Mouse (Mus musculus) small intestine, adult 2 months (tissue): ENCODE data around the gene Sobp. TPM values are rescaled to one million over a fixed set of nuclear protein-coding genes. Genes with fewer than 3 reads are reported as not detected.

Source experiments
- H3K27ac ChIP-seq: fragments of 200-500 bp; 2 replicates; pipeline ENCODE4 v1.5.1; 2012; ENCODE audit warnings: low read depth, low read length, control low read depth, inconsistent platforms; ENCODE audit not compliant: insufficient read depth
- H3K27me3 ChIP-seq: fragments of 200-500 bp; 2 replicates; pipeline ENCODE4 v1.6.1; 2012; ENCODE audit warnings: mild to moderate bottlenecking, moderate library complexity, low read length, inconsistent platforms; ENCODE audit not compliant: control insufficient read depth, insufficient read depth
- H3K36me3 ChIP-seq: fragments of 200-500 bp; 2 replicates; pipeline ENCODE4 v1.6.1; 2012; ENCODE audit warnings: mild to moderate bottlenecking, low read length, control low read depth, inconsistent platforms; ENCODE audit not compliant: control insufficient read depth, insufficient read depth
- H3K4me1 ChIP-seq: fragments of 200-500 bp; 2 replicates; pipeline ENCODE4 v1.6.1; 2012; ENCODE audit warnings: low read length, inconsistent platforms, mixed read lengths; ENCODE audit not compliant: control insufficient read depth, insufficient read depth, insufficient read length
- H3K4me3 ChIP-seq: fragments of 200-500 bp; 2 replicates; pipeline ENCODE4 v1.5.1; 2012; ENCODE audit warnings: low read depth, mild to moderate bottlenecking, control low read depth, inconsistent platforms, low read length, moderate library complexity
- CTCF ChIP-seq: fragments of 200-500 bp; IDR thresholded peaks from 2 replicates; pipeline ENCODE4 v1.5.1; 2012; ENCODE audit warnings: low read depth, mild to moderate bottlenecking, control low read depth, inconsistent platforms, low read length, moderate library complexity, mixed read lengths; ENCODE audit not compliant: insufficient replicate concordance, insufficient read length; ENCODE audit errors: extremely low read depth
- POLR2A ChIP-seq: fragments of 200-500 bp; IDR thresholded peaks from 2 replicates; pipeline ENCODE4 v1.6.1; 2012; ENCODE audit warnings: low read depth, mild to moderate bottlenecking, control low read depth, inconsistent platforms, low read length, moderate library complexity
- WGBS: fragments of 180-500 bp; shearing (Covaris S2); methylation state at CpG from one replicate; pipeline ENCODE4 v1.1.7; 2018; 5-methylcytosine and 5-hydroxymethylcytosine counted together
- polyA plus RNA-seq: library from polyadenylated mRNA; depleted of rRNA; stranded (reverse); fragments of >200 nt; gene quantifications from 2 replicates; pipeline ENCODE4 v1.2.3, GENCODE M21; 2012; rRNA removed

The Sobp gene
- polyA plus RNA-seq, 1 experiment = 0.79 TPM

GRCm38 (mm10) chr10:42958686-42959085 is 215.6 kb downstream of the Sobp start:
- Histone ChIP-seq H3K27ac (no peak overlapping the region), H3K4me3 (no peak overlapping the region), H3K27me3 (no peaks in the 10 kb centered on the region), H3K36me3 (peaks cover 20% of the 10 kb centered on the region), H3K4me1 (peaks cover 8% of the 10 kb centered on the region)
- 67% methylated on average over 4 of the region's 4 CpGs for WGBS
- TF ChIP-seq CTCF (no peak), POLR2A (no peak)

GRCm38 (mm10) chr10:42957881-42958651 is 216.3 kb downstream of the Sobp start:
- H3K36me3 ChIP-seq = peaks cover 22% of the 10 kb centered on the region
- H3K4me3 ChIP-seq = no peak overlapping the region
- no peaks in the 10 kb centered on the region for H3K27me3 ChIP-seq
- H3K4me1 ChIP-seq = peaks cover 8% of the 10 kb centered on the region
- WGBS = 50% methylated on average over 21 of the region's 21 CpGs
- TF ChIP-seq CTCF (peak; percentile 80; the same call in 1 of the 2 replicates), POLR2A (no peak)
- no peak overlapping the region for H3K27ac ChIP-seq

- H3K4me1 ChIP-seq = peaks cover 11% of the 10 kb centered on the region
- H3K27me3 ChIP-seq = no peaks in the 10 kb centered on the region
- H3K4me3 ChIP-seq = no peak overlapping the region
- TF ChIP-seq CTCF = no peak
- TF ChIP-seq POLR2A = no peak
- H3K36me3 ChIP-seq = peaks cover 31% of the 10 kb centered on the region
- 88% methylated on average over 3 of the region's 3 CpGs for WGBS
- H3K27ac ChIP-seq = no peak overlapping the region
Measured at GRCm38 (mm10) chr10:42955205-42955604, 219.1 kb downstream of the Sobp start.

- no peak overlapping the region for H3K4me3 ChIP-seq
- TF ChIP-seq CTCF = no peak
- TF ChIP-seq POLR2A = no peak
- H3K4me1 ChIP-seq = peaks cover 11% of the 10 kb centered on the region
- 70% methylated on average over 5 of the region's 5 CpGs for WGBS
- H3K27me3 ChIP-seq = no peaks in the 10 kb centered on the region
- H3K36me3 ChIP-seq = peaks cover 31% of the 10 kb centered on the region
- no peak overlapping the region for H3K27ac ChIP-seq
Measured at GRCm38 (mm10) chr10:42953601-42954000, 220.7 kb downstream of the Sobp start.

Other genes starting within 250 kb of the Sobp start
- gene 9030612E09Rik, start 174 bp upstream of the Sobp start, polyA plus RNA-seq = 0.09 and 0.15 TPM in 2 replicates
- gene Pdss2, start 47.0 kb upstream of the Sobp start, polyA plus RNA-seq = 9.0 and 10.5 TPM in 2 replicates